Mouse (Mus musculus) layer of hippocampus, adult 8-10 months (tissue): ENCODE results near the gene Pilrb1. TPM values are rescaled to one million over a fixed set of nuclear protein-coding genes. Genes with fewer than 3 reads are reported as not detected.
A peak's percentile ranks its signal among the peaks of the same experiment; 100 is the strongest.

Experiments
- DNase-seq, 2 experiments: peaks; one replicate each; pipeline ENCODE4 v3.0.0; 2022; ENCODE audit warnings: low spot score in 2 of 2
- total RNA-seq, 4 experiments: library from RNA; stranded (reverse); gene quantifications; 2 replicates each; pipeline ENCODE4 v1.2.4; 2022

Pilrb1 gene
- total RNA-seq, 4 experiments from 2014 or later = 0.57 to 0.58 TPM; not detected in 2

GRCm38 (mm10) chr5:137830238-137830637 lies 27.7 kb downstream of the Pilrb1 start:
- no peak for DNase-seq

GRCm38 (mm10) chr5:137828694-137829093 lies 29.2 kb downstream of the Pilrb1 start:
- DNase-seq = no peak

- DNase-seq = no peak
Measured at GRCm38 (mm10) chr5:137826421-137826820, 31.5 kb downstream of the Pilrb1 start.

GRCm38 (mm10) chr5:137825971-137826370 lies 31.9 kb downstream of the Pilrb1 start:
- no peak for DNase-seq

GRCm38 (mm10) chr5:137825030-137825429 lies 32.9 kb downstream of the Pilrb1 start:
- no peak for DNase-seq

GRCm38 (mm10) chr5:137823455-137824045 lies 34.4 kb downstream of the Pilrb1 start:
- no peak for DNase-seq

DNA sequence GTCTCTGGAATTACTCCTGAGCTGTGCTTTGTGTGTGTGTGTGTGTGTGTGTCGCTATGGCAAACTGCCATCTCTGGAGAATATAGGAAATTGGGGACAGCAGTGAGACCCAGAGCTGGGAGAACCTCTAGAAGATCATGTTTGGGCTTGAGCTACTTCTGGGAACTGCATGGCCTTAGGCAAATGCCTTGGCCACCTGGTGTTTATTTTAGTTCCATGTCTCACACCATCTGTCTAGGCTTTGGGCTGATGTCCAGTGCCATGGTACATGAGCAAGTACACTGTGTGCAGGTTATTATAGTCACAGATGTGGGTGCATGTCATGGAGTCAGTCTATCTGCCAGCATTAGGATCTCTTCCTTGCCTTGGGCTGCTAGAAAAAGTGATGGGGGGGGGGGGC lies 35.3 kb downstream of the Pilrb1 start:
- peak in 1 of 2 experiments; percentile 8 for DNase-seq

DNA sequence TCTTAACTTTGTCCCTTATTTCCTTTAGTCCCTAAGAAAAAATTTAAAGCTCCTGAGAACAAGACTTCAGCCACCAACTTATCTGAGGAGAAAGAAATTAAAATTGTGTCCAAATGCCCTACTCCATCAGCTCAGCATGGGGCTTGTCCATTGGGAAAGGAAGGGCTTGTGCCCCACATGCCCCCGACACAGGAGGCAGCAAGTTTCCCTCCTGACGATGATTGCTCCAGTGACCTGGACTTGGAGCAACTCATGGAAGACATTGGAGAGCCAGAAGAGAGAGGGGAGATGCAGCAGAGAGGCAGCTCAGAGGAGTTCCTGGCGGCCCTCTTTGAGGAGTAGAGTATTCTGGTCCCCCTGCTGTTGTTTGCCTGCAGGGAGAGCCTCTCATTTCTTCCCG lies 35.8 kb downstream of the Pilrb1 start:
- DNase-seq = no peak

DNA sequence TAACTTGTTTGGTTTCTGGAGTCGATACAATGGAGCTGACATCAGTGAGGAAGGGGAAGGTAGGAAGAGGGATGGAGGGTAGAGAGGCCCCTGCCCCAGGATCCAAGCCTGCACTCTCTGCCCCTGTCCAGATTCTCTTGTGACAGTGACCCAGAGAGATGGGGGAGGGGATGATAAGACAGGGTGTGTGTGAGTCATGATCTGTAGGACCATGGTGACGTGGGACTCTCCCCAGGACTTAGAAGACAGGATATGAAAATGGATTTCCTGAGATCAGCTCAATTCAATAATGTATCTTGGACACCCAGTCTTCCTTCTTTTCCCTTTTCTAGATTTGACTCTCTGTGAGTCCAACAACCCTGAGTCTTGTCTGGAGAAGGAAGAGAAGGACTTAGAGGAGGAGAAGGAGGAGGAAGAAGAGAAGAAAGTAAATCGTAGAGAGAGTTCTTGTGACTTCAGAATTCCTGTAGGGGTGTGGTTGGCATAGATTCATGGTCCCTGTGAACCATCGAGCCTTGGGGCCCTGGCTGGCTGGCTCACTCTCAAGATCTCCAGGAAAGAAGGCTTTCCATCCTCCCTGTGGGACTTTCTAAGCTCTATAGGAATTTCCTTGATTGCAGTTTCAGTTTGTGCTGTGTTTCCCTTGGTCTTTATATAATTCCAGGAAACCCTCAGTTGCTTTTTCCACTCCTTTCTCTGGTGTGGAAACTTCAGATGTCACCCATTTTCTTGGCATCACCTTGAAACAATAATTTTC lies 40.3 kb downstream of the Pilrb1 start:
- no peak for DNase-seq

DNA sequence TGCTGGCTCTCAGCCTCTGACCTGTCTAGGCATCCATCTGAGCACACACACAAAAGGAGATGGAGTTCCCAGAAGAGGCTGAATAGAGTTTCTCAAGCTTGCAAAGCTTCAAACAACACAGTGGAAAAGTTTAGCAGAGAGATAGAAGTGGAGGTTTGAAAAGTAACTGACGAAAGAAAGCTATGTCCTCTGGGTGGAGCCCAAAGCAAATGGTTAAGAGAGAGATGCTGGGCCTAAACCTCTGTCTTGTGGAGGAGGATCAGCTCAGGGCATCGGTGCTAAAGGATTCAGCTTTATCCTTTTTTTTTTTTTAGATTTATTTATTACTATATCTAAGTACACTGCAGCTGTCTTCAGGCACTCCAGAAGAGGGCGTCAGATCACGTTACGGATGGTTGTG lies 49.6 kb downstream of the Pilrb1 start:
- no peak for DNase-seq

DNA sequence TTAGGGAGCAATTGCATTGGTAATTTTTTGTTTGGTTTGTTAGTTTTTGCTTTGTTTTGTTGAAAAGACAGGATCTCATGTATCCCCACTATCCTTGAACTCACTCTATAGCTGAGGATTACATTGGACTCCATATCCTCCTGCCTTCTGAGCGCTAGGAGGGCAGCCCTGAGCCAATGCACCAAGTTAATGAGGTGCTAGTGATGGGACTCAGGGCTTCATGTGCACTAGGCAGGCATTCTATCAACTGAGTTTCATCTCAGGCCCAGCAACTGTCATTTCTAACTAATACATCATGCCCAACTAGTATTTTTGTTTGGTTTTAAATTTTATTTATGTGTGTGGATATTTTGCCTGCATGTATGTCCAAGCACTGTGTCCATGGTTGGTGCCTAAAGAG lies 51.7 kb downstream of the Pilrb1 start:
- no peak for DNase-seq

Other genes with a start within 250 kb of the Pilrb1 start
- 1 to 10 TPM; 7.2 to 9.6 (median 8.9) TPM for gene Pcolce, start 244.3 kb downstream of the Pilrb1 start, total RNA-seq
- gene Fbxo24, start 229.1 kb downstream of the Pilrb1 start, total RNA-seq = under 1 TPM; 0.22 to 0.69 (median 0.34) TPM
- 10 to 100 TPM; 18.8 to 26.8 (median 22.5) TPM for gene Lrch4, start 229.0 kb downstream of the Pilrb1 start, total RNA-seq
- 10 to 100 TPM; 14.7 to 24.8 (median 19.2) TPM for gene Gm20605, start 228.9 kb downstream of the Pilrb1 start, total RNA-seq
- 10 to 100 TPM in 3 of 4 experiments, 1 to 10 TPM in 1; 8.0 to 14.2 (median 10.6) TPM for gene Sap25, start 216.8 kb downstream of the Pilrb1 start, total RNA-seq
- gene Irs3, start 212.4 kb downstream of the Pilrb1 start, total RNA-seq = under 1 TPM; 0.12 to 0.49 (median 0.28) TPM
- 10 to 100 TPM; 66.1 to 66.6 (median 66.5) TPM for gene Agfg2, start 173.4 kb downstream of the Pilrb1 start, total RNA-seq
- gene Nyap1, start 116.5 kb downstream of the Pilrb1 start, total RNA-seq = 10 to 100 TPM; 64.7 to 77.5 (median 68.4) TPM
- gene Tsc22d4, start 112.4 kb downstream of the Pilrb1 start, total RNA-seq = 100 to 1,000 TPM; 146 to 236 (median 178) TPM
- 10 to 100 TPM; 11.5 to 16.3 (median 14.1) TPM for gene Ppp1r35, start 79.3 kb downstream of the Pilrb1 start, total RNA-seq
- gene Mepce, start 70.5 kb downstream of the Pilrb1 start, total RNA-seq = 10 to 100 TPM; 44.6 to 52.9 (median 48.3) TPM
- gene Zcwpw1, start 70.3 kb downstream of the Pilrb1 start, total RNA-seq = 1 to 10 TPM; 6.7 to 9.1 (median 7.5) TPM
- 1 to 10 TPM in 3 of 4 experiments, under 1 TPM in 1; 0.23 to 4.3 (median 2.6) TPM for gene Pilra, start 21.8 kb downstream of the Pilrb1 start, total RNA-seq
- under 1 TPM in 1 of 4 experiments, not detected in 3; 0.27 TPM for gene Pilrb2, start 13.7 kb upstream of the Pilrb1 start, total RNA-seq
- under 1 TPM; 0.14 to 0.49 (median 0.31) TPM for gene Cyp3a13, start 63.5 kb upstream of the Pilrb1 start, total RNA-seq
- 10 to 100 TPM; 21.7 to 35.9 (median 28.1) TPM for gene Gjc3, start 105.0 kb upstream of the Pilrb1 start, total RNA-seq
- gene Azgp1, start 123.4 kb upstream of the Pilrb1 start, total RNA-seq = not detected
- gene Smok3a, start 163.2 kb upstream of the Pilrb1 start, total RNA-seq = not detected
- not detected for gene Smok3b, start 163.3 kb upstream of the Pilrb1 start, total RNA-seq
- not detected for gene Smok3c, start 195.1 kb upstream of the Pilrb1 start, total RNA-seq
- 10 to 100 TPM; 40.0 to 46.4 (median 43.2) TPM for gene Zkscan1, start 227.0 kb upstream of the Pilrb1 start, total RNA-seq